Mouse (Mus musculus): ENCODE measurements around the gene Zfp871. TPM values are rescaled to one million over a fixed set of nuclear protein-coding genes. Genes with fewer than 3 reads are reported as not detected.
A peak's percentile ranks its signal among the peaks of the same experiment; 100 is the strongest.

Zfp871 gene
- total RNA-seq, 1 experiment = 21.6 TPM

GRCm38 (mm10) chr17:32789244-32789643 is 1.2 kb upstream of the Zfp871 start:
- Histone ChIP-seq H3K9ac (ENCODE audit: insufficient read depth, low read depth, low read length, poor library complexity, severe bottlenecking) (no peak overlapping the region), H3K9me3 (ENCODE audit: control insufficient read depth, insufficient read depth, low read depth, low read length) (no peaks in the 10 kb centered on the region), H3K4me3 (ENCODE audit: insufficient read depth in 1 of 2, low read depth in 1 of 2, low read length in 2 of 2, poor library complexity in 1 of 2, severe bottlenecking in 1 of 2) (no peak overlapping the region), H3K36me3 (ENCODE audit: control insufficient read depth, insufficient read depth, low read length, poor library complexity, severe bottlenecking) (peaks cover 5% of the 10 kb centered on the region), H3K4me1 (ENCODE audit: control insufficient read depth in 2 of 2, insufficient read depth in 2 of 2, low read length in 2 of 2, poor library complexity in 1 of 2) (peaks cover 0 to 3% of the 10 kb centered on the region in 2 experiments; a peak in 3 of 4 replicates), H3K27ac (ENCODE audit: insufficient read depth, low read depth, low read length, poor library complexity, severe bottlenecking) (no peak overlapping the region)
- TF ChIP-seq ZNF384 (IDR thresholded peaks at IDR 0.05; ENCODE audit: low read depth, low read length) (no peak), HCFC1 (IDR thresholded peaks at IDR 0.05; ENCODE audit: borderline replicate concordance, insufficient read depth, low read length) (no peak), MAFK (IDR thresholded peaks at IDR 0.05; ENCODE audit: insufficient read depth, low read depth, low read length) (no peak)
- in situ Hi-C loops (cut with MboI; ENCODE audit: low sequenced_read_pairs in 2 of 2, unreplicated experiment in 2 of 2) = no loop called here
- no peak for DNase-seq (ENCODE audit: low read depth, low spot score)

- TF ChIP-seq CHD2 (IDR thresholded peaks at IDR 0.05; ENCODE audit: low read depth, low read length) (no peak), HCFC1 (IDR thresholded peaks at IDR 0.05; ENCODE audit: borderline replicate concordance, insufficient read depth, low read length) (no peak), ZNF384 (IDR thresholded peaks at IDR 0.05; ENCODE audit: low read depth, low read length) (no peak)
- H3K9me3 ChIP-seq (ENCODE audit: control insufficient read depth, insufficient read depth, low read depth, low read length) = no peaks in the 10 kb centered on the region
- in situ Hi-C loops (cut with MboI; ENCODE audit: low sequenced_read_pairs in 2 of 2, unreplicated experiment in 2 of 2) = no loop called here
Measured at GRCm38 (mm10) chr17:32788576-32788975, 489 bp upstream of the Zfp871 start.

GRCm38 (mm10) chr17:32787436-32788093 is 522 bp downstream of the Zfp871 start:
- Histone ChIP-seq H3K4me1 (ENCODE audit: control insufficient read depth in 2 of 2, insufficient read depth in 2 of 2, low read length in 2 of 2, poor library complexity in 1 of 2) (peaks cover 0 to 3% of the 10 kb centered on the region in 2 experiments; a peak in 3 of 4 replicates), H3K27ac (ENCODE audit: insufficient read depth, low read depth, low read length, poor library complexity, severe bottlenecking) (peak overlapping the region; percentile 59; the same call in 1 of the 2 replicates), H3K4me3 (ENCODE audit: insufficient read depth in 1 of 2, low read depth in 1 of 2, low read length in 2 of 2, poor library complexity in 1 of 2, severe bottlenecking in 1 of 2) (peak overlapping the region; percentile 78 to 91), H3K36me3 (ENCODE audit: control insufficient read depth, insufficient read depth, low read length, poor library complexity, severe bottlenecking) (peaks cover 12% of the 10 kb centered on the region), H3K9ac (ENCODE audit: insufficient read depth, low read depth, low read length, poor library complexity, severe bottlenecking) (peak overlapping the region; percentile 89), H3K9me3 (ENCODE audit: control insufficient read depth, insufficient read depth, low read depth, low read length) (no peaks in the 10 kb centered on the region)
- TF ChIP-seq ZC3H11A (IDR thresholded peaks at IDR 0.05; ENCODE audit: borderline replicate concordance, low read depth, low read length) (no peak), ZNF384 (IDR thresholded peaks at IDR 0.05; ENCODE audit: low read depth, low read length) (no peak), CHD2 (IDR thresholded peaks at IDR 0.05; ENCODE audit: low read depth, low read length) (no peak), MAFK (IDR thresholded peaks at IDR 0.05; ENCODE audit: insufficient read depth, low read depth, low read length) (no peak), HCFC1 (IDR thresholded peaks at IDR 0.05; ENCODE audit: borderline replicate concordance, insufficient read depth, low read length) (no peak)
- no peak for DNase-seq (ENCODE audit: low read depth, low spot score)
- in situ Hi-C loops (cut with MboI; ENCODE audit: low sequenced_read_pairs in 2 of 2, unreplicated experiment in 2 of 2) = no loop called here

More at GRCm38 (mm10) chr17:32788576-32788975, 489 bp upstream of the Zfp871 start:
- Histone ChIP-seq H3K36me3 (ENCODE audit: control insufficient read depth, insufficient read depth, low read length, poor library complexity, severe bottlenecking) (peaks cover 9% of the 10 kb centered on the region), H3K27ac (ENCODE audit: insufficient read depth, low read depth, low read length, poor library complexity, severe bottlenecking) (no peak overlapping the region), H3K4me3 (ENCODE audit: insufficient read depth in 1 of 2, low read depth in 1 of 2, low read length in 2 of 2, poor library complexity in 1 of 2, severe bottlenecking in 1 of 2) (peak overlapping the region; percentile 78 to 91), H3K4me1 (ENCODE audit: control insufficient read depth in 2 of 2, insufficient read depth in 2 of 2, low read length in 2 of 2, poor library complexity in 1 of 2) (peaks cover 0 to 3% of the 10 kb centered on the region in 2 experiments; a peak in 3 of 4 replicates), H3K9ac (ENCODE audit: insufficient read depth, low read depth, low read length, poor library complexity, severe bottlenecking) (peak overlapping the region; percentile 55; the same call in 1 of the 2 replicates)
- no peak for DNase-seq (ENCODE audit: low read depth, low spot score)

DNA sequence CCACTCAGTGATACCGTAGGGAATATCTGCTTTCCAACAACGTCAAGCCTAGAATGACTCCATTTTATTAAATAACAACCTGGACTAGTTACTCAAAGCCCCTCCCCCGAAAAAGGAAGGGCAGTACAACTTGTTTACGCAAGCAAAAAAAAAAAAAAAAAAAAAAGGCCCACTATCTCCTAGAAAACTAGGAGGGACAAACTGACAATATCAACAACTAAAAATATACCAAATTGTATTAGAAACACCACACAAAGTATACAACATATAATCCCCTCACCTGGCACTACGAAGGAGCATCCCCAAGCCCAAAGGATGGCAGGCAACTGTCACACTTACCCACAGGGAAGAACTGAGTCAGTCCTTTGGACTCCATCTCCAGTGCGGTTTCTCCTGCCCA is 1.1 kb downstream of the Zfp871 start:
- Histone ChIP-seq H3K9me3 (ENCODE audit: control insufficient read depth, insufficient read depth, low read depth, low read length) (no peaks in the 10 kb centered on the region), H3K4me1 (ENCODE audit: control insufficient read depth in 2 of 2, insufficient read depth in 2 of 2, low read length in 2 of 2, poor library complexity in 1 of 2) (peaks cover 0 to 3% of the 10 kb centered on the region in 2 experiments; a peak in 3 of 4 replicates), H3K27ac (ENCODE audit: insufficient read depth, low read depth, low read length, poor library complexity, severe bottlenecking) (no peak overlapping the region), H3K36me3 (ENCODE audit: control insufficient read depth, insufficient read depth, low read length, poor library complexity, severe bottlenecking) (peaks cover 12% of the 10 kb centered on the region), H3K9ac (ENCODE audit: insufficient read depth, low read depth, low read length, poor library complexity, severe bottlenecking) (peak overlapping the region; percentile 12; the same call in 1 of the 2 replicates), H3K4me3 (ENCODE audit: insufficient read depth in 1 of 2, low read depth in 1 of 2, low read length in 2 of 2, poor library complexity in 1 of 2, severe bottlenecking in 1 of 2) (peak overlapping the region; percentile 78 to 91)
- TF ChIP-seq MAFK (IDR thresholded peaks at IDR 0.05; ENCODE audit: insufficient read depth, low read depth, low read length) (no peak), HCFC1 (IDR thresholded peaks at IDR 0.05; ENCODE audit: borderline replicate concordance, insufficient read depth, low read length) (no peak), CHD2 (IDR thresholded peaks at IDR 0.05; ENCODE audit: low read depth, low read length) (no peak), ZNF384 (IDR thresholded peaks at IDR 0.05; ENCODE audit: low read depth, low read length) (peak; percentile 72; the same call in 1 of the 2 replicates), ZC3H11A (IDR thresholded peaks at IDR 0.05; ENCODE audit: borderline replicate concordance, low read depth, low read length) (no peak)
- no peak for DNase-seq (ENCODE audit: low read depth, low spot score)
- in situ Hi-C loops (cut with MboI; ENCODE audit: low sequenced_read_pairs in 2 of 2, unreplicated experiment in 2 of 2) = no loop called here
